Mouse (Mus musculus): ENCODE data around the gene Scarb1.

GRCm38 (mm10) chr5:125357543-125358269 lies 16.8 kb upstream of the Scarb1 start:
- TF ChIP-seq CTCF (IDR thresholded peaks at IDR 0.05; ENCODE audit: low read depth, low read length) (no peak), POLR2A (IDR thresholded peaks at IDR 0.05; ENCODE audit: insufficient read depth, low read length) (no peak), EP300 (IDR thresholded peaks at IDR 0.05; ENCODE audit: insufficient read depth, low read depth, low read length) (no peak)
